Mouse (Mus musculus): ENCODE measurements at regions not wholly inside any gene's neighbourhood (a gene's known extent, or its start where the extent isn't known, plus 50 kb on each side); places are given as distances from the start of the nearest gene placed in this dataset.

DNA sequence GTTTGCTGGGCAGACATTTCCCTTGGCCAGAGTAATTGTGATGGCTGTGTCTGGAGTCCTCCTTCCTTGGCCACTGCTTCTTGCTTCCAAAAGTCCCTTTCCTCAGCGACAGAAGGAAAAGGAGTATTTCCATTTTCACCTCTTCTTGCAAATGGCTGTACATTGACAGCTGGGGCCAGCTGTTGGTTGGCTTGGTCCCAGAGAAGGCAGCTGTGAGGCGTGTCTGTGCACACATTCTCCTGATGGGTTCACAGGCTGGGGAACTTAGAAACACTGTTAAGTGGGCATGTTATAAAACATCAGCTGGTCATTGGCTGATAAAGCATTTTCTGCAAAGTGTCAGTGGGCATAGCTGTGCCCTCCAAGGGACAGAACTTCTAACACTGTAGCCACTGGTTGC lies 290.4 kb upstream of the Trpc7 start:
- DNase-seq (ENCODE audit: low spot score) = no peak

GRCm38 (mm10) chr13:57170180-57170579 lies 274.4 kb upstream of the Trpc7 start:
- DNase-seq (ENCODE audit: low spot score) = no peak

GRCm38 (mm10) chr13:57169621-57170020 lies 273.8 kb upstream of the Trpc7 start:
- DNase-seq (ENCODE audit: low spot score) = no peak

- DNase-seq (ENCODE audit: low spot score) = no peak
Measured at GRCm38 (mm10) chr13:57165367-57165766, 269.6 kb upstream of the Trpc7 start.

GRCm38 (mm10) chr13:57152787-57153186 lies 257.0 kb upstream of the Trpc7 start:
- no peak for DNase-seq (ENCODE audit: low spot score)

- DNase-seq (ENCODE audit: low spot score) = no peak
Measured at GRCm38 (mm10) chr13:57147623-57148022, 251.8 kb upstream of the Trpc7 start.

GRCm38 (mm10) chr13:57146708-57147107 lies 250.9 kb upstream of the Trpc7 start:
- no peak for DNase-seq (ENCODE audit: low spot score)

- no peak for DNase-seq (ENCODE audit: low spot score)
Measured at GRCm38 (mm10) chr13:57145782-57146181, 250.0 kb upstream of the Trpc7 start.

GRCm38 (mm10) chr13:57142851-57143250 lies 247.1 kb upstream of the Trpc7 start:
- no peak for DNase-seq (ENCODE audit: low spot score)

GRCm38 (mm10) chr13:57142441-57142840 lies 246.6 kb upstream of the Trpc7 start:
- DNase-seq (ENCODE audit: low spot score) = no peak

DNA sequence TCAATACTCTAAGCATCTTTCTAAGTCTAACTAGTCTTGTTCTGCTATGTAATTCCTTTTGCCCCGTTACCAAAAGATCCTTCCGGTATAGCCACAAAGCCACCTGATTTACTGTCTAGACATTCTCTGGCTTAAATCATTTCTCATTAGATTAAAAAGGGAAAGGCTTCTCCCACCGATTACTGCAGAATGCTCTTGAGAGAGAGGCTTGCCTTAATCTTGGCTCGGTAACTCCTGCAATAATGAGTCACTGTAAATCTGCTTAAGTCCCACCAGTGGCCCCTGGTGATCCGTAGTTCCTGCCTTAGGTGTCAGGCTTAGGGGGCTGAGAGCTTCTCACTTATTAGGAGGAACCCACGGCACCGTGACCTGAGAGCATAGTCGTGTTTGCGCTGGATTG lies 220.1 kb upstream of the Trpc7 start:
- no peak for DNase-seq (ENCODE audit: low spot score)

DNA sequence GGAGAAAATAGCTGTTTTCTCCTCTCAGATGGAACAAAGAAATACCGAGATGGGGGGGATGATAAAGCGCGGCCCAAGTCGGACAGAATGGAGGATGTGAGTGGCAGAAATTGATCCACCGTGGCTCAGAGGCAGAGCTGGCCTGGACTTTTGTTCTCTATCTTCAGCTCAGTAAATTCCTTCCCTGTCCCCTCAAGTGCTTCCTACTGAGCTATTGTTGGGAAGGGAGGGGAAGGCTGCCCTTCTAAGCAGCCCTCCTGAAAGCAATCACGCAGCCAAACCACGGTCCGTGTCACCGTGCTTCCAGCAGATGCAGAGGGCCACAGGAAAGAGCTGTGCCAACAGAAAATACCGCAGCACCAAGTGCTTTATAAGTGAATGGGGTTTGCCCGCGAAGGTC lies 212.2 kb upstream of the Trpc7 start:
- DNase-seq (ENCODE audit: low spot score) = peak; percentile 55

DNA sequence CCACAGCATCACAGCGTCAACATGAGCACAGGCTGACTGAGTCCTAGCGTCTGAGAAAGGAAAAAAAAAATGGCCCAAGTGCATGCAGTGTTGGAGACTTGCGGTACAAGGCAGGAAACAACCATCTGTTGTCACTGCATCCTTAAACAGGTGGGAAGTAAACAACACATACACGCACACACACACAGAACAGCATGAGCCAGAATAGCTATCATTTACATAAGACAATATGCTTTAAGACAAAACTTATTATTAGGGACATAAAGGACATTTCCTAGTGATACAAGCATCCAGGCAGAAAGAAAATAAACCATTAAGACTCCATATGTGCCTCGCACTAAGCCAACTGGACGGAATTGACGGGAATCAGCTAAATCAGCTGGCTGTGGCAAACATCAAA lies 203.8 kb upstream of the Trpc7 start:
- DNase-seq (ENCODE audit: low spot score) = no peak

- DNase-seq (ENCODE audit: low spot score) = no peak
Measured at GRCm38 (mm10) chr13:57091886-57092285, 196.1 kb upstream of the Trpc7 start.

GRCm38 (mm10) chr13:57089381-57090075 lies 193.7 kb upstream of the Trpc7 start:
- DNase-seq (ENCODE audit: low spot score) = no peak

- DNase-seq (ENCODE audit: low spot score) = no peak
Measured at GRCm38 (mm10) chr13:57087966-57088365, 192.2 kb upstream of the Trpc7 start.

- DNase-seq (ENCODE audit: low spot score) = no peak
Measured at GRCm38 (mm10) chr13:57087398-57087797, 191.6 kb upstream of the Trpc7 start.

- no peak for DNase-seq (ENCODE audit: low spot score)
Measured at GRCm38 (mm10) chr13:57083751-57084150, 188.0 kb upstream of the Trpc7 start.

GRCm38 (mm10) chr13:57070479-57070878 lies 174.7 kb upstream of the Trpc7 start:
- no peak for DNase-seq (ENCODE audit: low spot score)

- no peak for DNase-seq (ENCODE audit: low spot score)
Measured at GRCm38 (mm10) chr13:57061656-57062055, 165.9 kb upstream of the Trpc7 start.

- DNase-seq (ENCODE audit: low spot score) = no peak
Measured at GRCm38 (mm10) chr13:57061074-57061473, 165.3 kb upstream of the Trpc7 start.

- DNase-seq (ENCODE audit: low spot score) = no peak
Measured at GRCm38 (mm10) chr13:57056786-57057185, 161.0 kb upstream of the Trpc7 start.

GRCm38 (mm10) chr13:57055409-57056195 lies 159.8 kb upstream of the Trpc7 start:
- peak; percentile 15 for DNase-seq (ENCODE audit: low spot score)

DNA sequence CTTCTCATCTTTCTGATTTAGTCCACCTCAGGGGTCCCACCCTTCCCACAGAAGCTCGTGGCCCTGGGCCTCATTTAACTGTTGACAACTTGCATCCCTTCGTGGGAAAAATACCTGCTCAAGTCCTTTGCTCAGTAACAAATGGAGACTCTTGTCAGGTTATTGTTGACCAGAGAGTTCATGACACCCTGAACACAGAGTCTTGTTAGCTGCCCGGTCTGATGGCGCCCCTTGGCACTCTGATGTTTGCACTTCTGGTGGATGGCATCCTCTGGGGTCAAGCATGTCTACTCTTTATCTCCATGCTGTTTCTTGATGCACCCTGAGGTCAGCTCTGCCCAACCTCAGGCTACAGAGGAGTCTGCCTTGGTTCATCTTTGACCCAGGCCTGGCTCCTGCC lies 157.6 kb upstream of the Trpc7 start:
- no peak for DNase-seq (ENCODE audit: low spot score)
